Mouse (Mus musculus) bone marrow, adult 2 months (tissue): ENCODE results near the gene Spata31d1d. TPM values are rescaled to one million over a fixed set of nuclear protein-coding genes. Genes with fewer than 3 reads are reported as not detected.
"Not testable (repeated sequence)": the region's sequence is repeated elsewhere in the genome, so short reads cannot be mapped to it uniquely, and the experiment has no call there.

Source experiments
- H3K27ac ChIP-seq: fragments of 200-500 bp; 2 replicates; pipeline ENCODE4 v1.5.1; 2012; ENCODE audit warnings: low read depth, mild to moderate bottlenecking, control low read depth, inconsistent platforms, low read length; ENCODE audit not compliant: control insufficient read depth, poor library complexity, insufficient read depth
- H3K4me1 ChIP-seq: fragments of 200-500 bp; 2 replicates; pipeline ENCODE4 v1.6.1; 2011; ENCODE audit warnings: low read length; ENCODE audit not compliant: control insufficient read depth, insufficient read depth
- H3K4me3 ChIP-seq: fragments of 200-500 bp; replicated peaks from 2 replicates; pipeline ENCODE3; 2011; ENCODE audit warnings: mild to moderate bottlenecking, low read depth, low read length, control low read depth; ENCODE audit not compliant: control insufficient read depth
- CTCF ChIP-seq: fragments of 200-500 bp; IDR thresholded peaks from 2 replicates; pipeline ENCODE4 v1.5.1; 2011; ENCODE audit warnings: low read length, control low read depth; ENCODE audit not compliant: control insufficient read depth, insufficient read depth
- POLR2A ChIP-seq: fragments of 200-500 bp; IDR thresholded peaks from 2 replicates; pipeline ENCODE4 v1.6.1; 2011; ENCODE audit warnings: low read depth, mild to moderate bottlenecking, control low read depth, low read length, borderline replicate concordance; ENCODE audit not compliant: control insufficient read depth
- WGBS: fragments of 180-500 bp; shearing (Covaris S2); methylation state at CpG from one replicate; pipeline ENCODE4 v1.1.7; 2018; 5-methylcytosine and 5-hydroxymethylcytosine counted together
- polyA plus RNA-seq: library from polyadenylated mRNA; stranded (reverse); fragments of >200 nt; gene quantifications from 2 replicates; pipeline ENCODE4 v1.2.4, GENCODE M21; 2011; ENCODE audit warnings: low replicate concordance; ENCODE audit not compliant: missing spikeins, insufficient read depth, insufficient read length

The Spata31d1d gene
- polyA plus RNA-seq, 1 experiment, result not detected

GRCm38 (mm10) chr13:59719475-59719874 lies 12.1 kb downstream of the Spata31d1d start:
- H3K27ac ChIP-seq, result no peak overlapping the region
- no peak overlapping the region for H3K4me3 ChIP-seq
- 64% methylated on average over 1 of the region's 1 CpGs for WGBS
- TF ChIP-seq POLR2A (no peak), CTCF (no peak)
- no peaks in the 10 kb centered on the region for H3K4me1 ChIP-seq

DNA sequence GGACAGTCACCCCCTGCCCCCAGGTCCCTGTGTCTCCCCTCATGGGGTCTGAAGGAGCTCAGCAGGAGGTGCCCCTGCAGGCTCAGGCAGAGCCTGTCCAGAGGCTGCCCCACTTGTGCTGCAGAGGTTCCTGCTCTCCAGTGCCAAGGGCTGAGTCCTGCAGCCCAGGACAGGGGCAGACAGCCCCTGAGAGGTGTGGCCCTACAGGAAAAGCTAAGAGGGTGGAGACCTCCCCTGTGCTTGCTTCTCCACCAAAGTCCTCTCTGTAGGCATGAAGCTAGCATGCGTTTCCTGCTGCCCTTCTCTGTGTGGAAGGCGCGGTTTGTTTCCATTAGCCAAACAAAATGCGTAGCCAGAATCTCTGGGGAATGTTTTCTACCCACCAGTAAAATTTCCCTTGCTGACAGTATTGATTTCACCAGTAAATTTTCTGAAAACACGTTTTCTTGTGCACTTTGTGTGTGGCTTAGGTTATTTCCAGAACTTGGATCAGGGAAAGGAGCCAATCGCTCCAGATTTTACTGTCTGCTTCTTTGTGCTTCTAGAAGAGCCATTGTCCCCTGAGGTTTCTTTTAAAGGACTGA lies 12.6 kb downstream of the Spata31d1d start:
- WGBS, result 15% methylated on average over 6 of the region's 6 CpGs
- H3K4me1 ChIP-seq, H3K27ac ChIP-seq, H3K4me3 ChIP-seq: not testable (repeated sequence)

GRCm38 (mm10) chr13:59713710-59714109 lies 17.8 kb downstream of the Spata31d1d start:
- Histone ChIP-seq H3K4me1 (no peaks in the 10 kb centered on the region), H3K4me3 (no peak overlapping the region), H3K27ac (no peak overlapping the region)
- 39% methylated on average over 3 of the region's 3 CpGs for WGBS
- TF ChIP-seq CTCF (no peak), POLR2A (no peak)

DNA sequence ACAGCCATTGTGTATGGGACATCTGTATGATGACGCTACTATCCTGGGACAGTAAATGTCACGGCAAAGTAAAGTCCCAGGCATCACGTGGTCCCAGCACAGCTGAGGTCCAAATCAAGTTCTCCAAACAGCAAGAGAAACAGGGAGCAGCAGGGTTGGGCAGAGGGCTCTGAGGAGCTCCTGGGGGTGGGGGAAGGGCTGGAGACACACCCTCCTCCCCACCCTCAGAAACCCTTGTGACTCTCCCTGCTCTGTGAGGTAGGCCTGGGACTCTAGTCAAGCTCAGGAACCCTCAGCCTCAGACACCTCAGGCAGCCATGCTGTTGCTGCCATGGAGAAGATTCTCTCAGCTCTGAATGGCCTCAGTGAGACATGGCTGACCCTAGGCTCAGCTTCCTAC lies 19.6 kb downstream of the Spata31d1d start, which contains the start of gene Spata31d1b:
Gene Spata31d1b, plus strand, starts transcription at position 301 of the 400 bp plus-strand sequence.
- H3K27ac ChIP-seq, H3K4me1 ChIP-seq, H3K4me3 ChIP-seq: not testable (repeated sequence)
- 72% methylated on average over 3 of the region's 3 CpGs for WGBS

DNA sequence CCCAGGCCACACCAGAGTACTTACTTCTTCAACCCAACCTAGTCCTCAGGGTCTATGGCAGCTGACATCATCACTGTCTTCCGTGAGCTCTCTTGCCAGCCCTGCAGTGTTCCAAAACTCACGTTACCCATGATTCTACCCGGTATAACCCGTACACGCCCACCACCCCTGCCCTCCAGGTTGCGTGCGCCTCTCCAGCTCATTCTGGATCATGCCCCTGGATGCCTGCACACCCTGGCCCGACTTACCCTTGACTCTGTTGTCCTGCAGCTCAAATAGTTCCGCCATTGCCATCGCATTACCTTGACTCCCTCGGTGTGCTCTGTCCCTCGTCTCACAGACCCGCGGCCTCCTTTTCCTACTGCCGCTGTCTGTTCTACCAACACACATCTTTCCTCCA lies 21.3 kb downstream of the Spata31d1d start, which contains the start of gene Spata31d1a:
Gene Spata31d1a, minus strand, starts transcription at position 101 of the 400 bp plus-strand sequence.
- WGBS, result 86% methylated on average over 15 of the region's 15 CpGs
- Histone ChIP-seq H3K4me3 (no peak within 1 kb of the TSS), H3K27ac (no peak within 1 kb of the TSS), H3K4me1 (no peaks in the 10 kb centered on the region)
- TF ChIP-seq POLR2A (no peak), CTCF (no peak)

GRCm38 (mm10) chr13:59704562-59704961 lies 27.0 kb downstream of the Spata31d1d start:
- WGBS, result 8% methylated on average over 12 of the region's 12 CpGs
- Histone ChIP-seq H3K4me1 (no peaks in the 10 kb centered on the region; the same call in 1 of the 2 replicates), H3K4me3 (peak overlapping the region; percentile 49), H3K27ac (no peak overlapping the region)
- no peak for TF ChIP-seq POLR2A
- no peak for TF ChIP-seq CTCF

DNA sequence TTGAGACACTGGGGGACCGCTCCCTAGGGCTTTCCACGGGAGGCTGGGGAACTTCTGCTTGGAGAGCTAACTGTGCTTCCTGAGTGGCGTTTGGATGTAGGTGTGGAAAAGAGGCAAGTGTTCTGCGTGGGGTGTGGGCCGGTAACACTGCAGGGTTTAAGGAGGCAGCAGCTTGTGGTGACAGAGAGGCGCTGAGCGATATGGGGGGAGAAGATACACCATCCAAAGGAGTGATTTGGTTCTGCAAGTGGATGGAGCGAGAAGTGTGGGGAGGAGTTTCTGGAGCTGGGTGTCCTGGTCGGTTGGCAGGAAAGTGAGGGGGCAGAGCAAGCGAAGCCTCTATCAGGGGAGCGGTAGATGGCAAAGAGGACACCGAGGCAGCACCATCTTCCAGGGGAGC lies 28.0 kb downstream of the Spata31d1d start:
- Histone ChIP-seq H3K27ac (no peak overlapping the region), H3K4me3 (no peak overlapping the region), H3K4me1 (no peaks in the 10 kb centered on the region; the same call in 1 of the 2 replicates)
- no peak for TF ChIP-seq CTCF
- no peak for TF ChIP-seq POLR2A
- WGBS, result 70% methylated on average over 12 of the region's 12 CpGs

GRCm38 (mm10) chr13:59700137-59700536 lies 31.4 kb downstream of the Spata31d1d start:
- not testable (repeated sequence) for H3K4me1 ChIP-seq, H3K4me3 ChIP-seq, H3K27ac ChIP-seq
- 87% methylated on average over 1 of the region's 1 CpGs for WGBS

GRCm38 (mm10) chr13:59699131-59699530 lies 32.4 kb downstream of the Spata31d1d start:
- H3K27ac ChIP-seq, result no peak overlapping the region
- no peak overlapping the region for H3K4me3 ChIP-seq
- peaks cover 2% of the 10 kb centered on the region; the same call in 1 of the 2 replicates for H3K4me1 ChIP-seq
- WGBS, result 92% methylated on average over 8 of the region's 8 CpGs
- no peak for TF ChIP-seq POLR2A
